Mouse (Mus musculus) neural tube, embryonic 15.5 days (tissue): ENCODE results near the gene Tada3. TPM values are rescaled to one million over a fixed set of nuclear protein-coding genes. Genes with fewer than 3 reads are reported as not detected.

Experiments
- ATAC-seq: fragments of 200-750 bp; cut with Nextera tagmentation; 2 replicates; pipeline ENCODE4 v1.8.0; 2017; ENCODE audit warnings: mild to moderate bottlenecking, moderate TSS enrichment, moderate library complexity; ENCODE audit not compliant: low FRiP score
- H3K27ac ChIP-seq: fragments of 300-500 bp; sonication (generic); replicated peaks from 2 replicates; pipeline ENCODE4 v1.5.1; 2015; ENCODE audit warnings: mild to moderate bottlenecking, inconsistent platforms
- H3K27me3 ChIP-seq: fragments of 300-500 bp; sonication (generic); replicated peaks from 2 replicates; pipeline ENCODE4 v1.6.1; 2015; ENCODE audit warnings: inconsistent platforms
- H3K36me3 ChIP-seq: fragments of 300-500 bp; sonication (generic); 2 replicates; pipeline ENCODE4 v1.6.1; 2015; ENCODE audit warnings: inconsistent platforms
- H3K4me1 ChIP-seq: fragments of 300-500 bp; sonication (generic); 2 replicates; pipeline ENCODE4 v1.6.1; 2015; ENCODE audit warnings: inconsistent platforms
- H3K4me2 ChIP-seq: fragments of 300-500 bp; sonication (generic); 2 replicates; pipeline ENCODE4 v1.6.1; 2015; ENCODE audit warnings: inconsistent platforms, mild to moderate bottlenecking, moderate library complexity
- H3K4me3 ChIP-seq: fragments of 300-500 bp; sonication (generic); replicated peaks from 2 replicates; pipeline ENCODE4 v1.5.1; 2015; ENCODE audit warnings: mild to moderate bottlenecking, inconsistent platforms
- H3K9ac ChIP-seq: fragments of 300-500 bp; sonication (generic); replicated peaks from 2 replicates; pipeline ENCODE4 v1.6.1; 2015; ENCODE audit warnings: mild to moderate bottlenecking, inconsistent platforms
- H3K9me3 ChIP-seq: fragments of 300-500 bp; sonication (generic); replicated peaks from 2 replicates; pipeline ENCODE4 v1.6.1; 2016; ENCODE audit warnings: inconsistent platforms
- WGBS: fragments of 180-500 bp; shearing (Covaris S2); methylation state at CpG from one replicate; pipeline ENCODE4 v1.1.7; 2015; ENCODE audit warnings: mixed read lengths; 5-methylcytosine and 5-hydroxymethylcytosine counted together
- polyA plus RNA-seq: library from polyadenylated mRNA; unstranded; fragments of >200 nt; fragmentation: Nextera tagmentation; extraction: Ambion mirVana; gene quantifications from 2 replicates; pipeline ENCODE4 v1.2.1, GENCODE M21; 2015

Tada3 gene
- 73.4 and 73.9 TPM in 2 replicates for polyA plus RNA-seq

- Histone ChIP-seq H3K36me3 (peaks cover 54% of the 10 kb centered on the region), H3K27me3 (no peaks in the 10 kb centered on the region), H3K4me3 (peak within 1 kb of the TSS; percentile 100), H3K9ac (peak within 1 kb of the TSS; percentile 98), H3K27ac (peak within 1 kb of the TSS; percentile 98), H3K4me1 (peaks cover 31% of the 10 kb centered on the region), H3K9me3 (no peaks in the 10 kb centered on the region), H3K4me2 (peak within 1 kb of the TSS; percentile 72)
- peak; percentile 96 for ATAC-seq
- 1% methylated on average over 61 of the region's 61 CpGs for WGBS
Observed at GRCm38 (mm10) chr6:113377496-113378385, at the start of gene Tada3, which contains the start of gene Arpc4. Tada3 (minus strand) TSS chr6:113377883. Arpc4 (plus strand) TSS chr6:113378115.

GRCm38 (mm10) chr6:113427397-113427796, 49.7 kb upstream of the Tada3 start:
- H3K27ac ChIP-seq, result no peak overlapping the region
- no peak overlapping the region for H3K9ac ChIP-seq
- 66% methylated on average over 3 of the region's 3 CpGs for WGBS
- 0 out of 2 replicates have a peak, but pooled peaks cover 2% of the 10 kb centered on the region for H3K27me3 ChIP-seq
- no peak overlapping the region for H3K4me3 ChIP-seq
- no peaks in the 10 kb centered on the region for H3K9me3 ChIP-seq
- no peaks in the 10 kb centered on the region for H3K36me3 ChIP-seq
- no peaks in the 10 kb centered on the region for H3K4me1 ChIP-seq
- no peak for ATAC-seq
- H3K4me2 ChIP-seq, result no peak overlapping the region

GRCm38 (mm10) chr6:113426696-113427095, 49.0 kb upstream of the Tada3 start:
- 0 out of 2 replicates have a peak, but pooled peaks cover 2% of the 10 kb centered on the region for H3K27me3 ChIP-seq
- no peaks in the 10 kb centered on the region for H3K36me3 ChIP-seq
- 92% methylated on average over 4 of the region's 4 CpGs for WGBS
- H3K27ac ChIP-seq, result no peak overlapping the region
- H3K9ac ChIP-seq, result no peak overlapping the region
- no peak overlapping the region for H3K4me3 ChIP-seq
- no peaks in the 10 kb centered on the region for H3K4me1 ChIP-seq
- no peak overlapping the region for H3K4me2 ChIP-seq
- ATAC-seq, result no peak
- H3K9me3 ChIP-seq, result no peaks in the 10 kb centered on the region

- H3K4me3 ChIP-seq, result no peak overlapping the region
- H3K9ac ChIP-seq, result no peak overlapping the region
- H3K27ac ChIP-seq, result no peak overlapping the region
- peaks cover 5% of the 10 kb centered on the region for H3K4me1 ChIP-seq
- 0 out of 2 replicates have a peak, but pooled peaks cover 2% of the 10 kb centered on the region for H3K27me3 ChIP-seq
- no peaks in the 10 kb centered on the region for H3K9me3 ChIP-seq
- no peaks in the 10 kb centered on the region for H3K36me3 ChIP-seq
- 83% methylated on average over 7 of the region's 7 CpGs for WGBS
- no peak overlapping the region for H3K4me2 ChIP-seq
- no peak for ATAC-seq
Observed at GRCm38 (mm10) chr6:113424187-113424586, 46.5 kb upstream of the Tada3 start.

GRCm38 (mm10) chr6:113423000-113423399, 45.3 kb upstream of the Tada3 start:
- no peak for ATAC-seq
- WGBS, result 84% methylated on average over 4 of the region's 4 CpGs

DNA sequence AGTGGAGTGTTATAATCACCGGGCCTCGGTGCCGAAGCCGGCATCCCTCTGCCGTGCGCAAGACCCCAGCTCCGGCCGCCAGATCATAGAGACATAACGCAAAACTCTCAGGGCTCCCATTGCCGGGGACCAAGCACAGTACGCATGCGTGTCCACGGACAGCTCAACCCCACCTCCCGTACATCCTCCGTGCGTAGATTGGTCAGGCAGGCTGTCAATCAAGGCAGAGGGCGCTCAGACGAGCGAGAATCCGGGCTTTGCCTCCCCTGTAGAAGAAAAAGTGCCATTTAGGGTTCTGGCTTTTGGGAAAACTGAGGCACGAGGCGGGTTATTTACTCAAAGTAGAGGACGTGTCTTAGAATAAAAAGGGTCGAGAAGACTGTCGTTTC, 41.5 kb upstream of the Tada3 start, which contains the start of gene Rpusd3:
TSS of gene Rpusd3 (minus strand) at position 142 of the 389 bp plus-strand sequence.
- peak; percentile 98 for ATAC-seq
- Histone ChIP-seq H3K9me3 (no peaks in the 10 kb centered on the region), H3K27ac (peak within 1 kb of the TSS; percentile 76), H3K4me3 (peak within 1 kb of the TSS; percentile 68), H3K4me1 (peaks cover 26% of the 10 kb centered on the region), H3K36me3 (peaks cover 11% of the 10 kb centered on the region; the same call in 1 of the 2 replicates), H3K27me3 (no peaks in the 10 kb centered on the region), H3K9ac (peak within 1 kb of the TSS; percentile 74), H3K4me2 (peak within 1 kb of the TSS; percentile 96)
- under 1% methylated on average over 25 of the region's 25 CpGs for WGBS

More at GRCm38 (mm10) chr6:113423000-113423399, 45.3 kb upstream of the Tada3 start:
- Histone ChIP-seq H3K4me2 (no peak overlapping the region), H3K27me3 (0 out of 2 replicates have a peak, but pooled peaks cover 2% of the 10 kb centered on the region), H3K4me3 (no peak overlapping the region), H3K36me3 (no peaks in the 10 kb centered on the region), H3K4me1 (peaks cover 12% of the 10 kb centered on the region), H3K27ac (no peak overlapping the region), H3K9me3 (no peaks in the 10 kb centered on the region), H3K9ac (no peak overlapping the region)

DNA sequence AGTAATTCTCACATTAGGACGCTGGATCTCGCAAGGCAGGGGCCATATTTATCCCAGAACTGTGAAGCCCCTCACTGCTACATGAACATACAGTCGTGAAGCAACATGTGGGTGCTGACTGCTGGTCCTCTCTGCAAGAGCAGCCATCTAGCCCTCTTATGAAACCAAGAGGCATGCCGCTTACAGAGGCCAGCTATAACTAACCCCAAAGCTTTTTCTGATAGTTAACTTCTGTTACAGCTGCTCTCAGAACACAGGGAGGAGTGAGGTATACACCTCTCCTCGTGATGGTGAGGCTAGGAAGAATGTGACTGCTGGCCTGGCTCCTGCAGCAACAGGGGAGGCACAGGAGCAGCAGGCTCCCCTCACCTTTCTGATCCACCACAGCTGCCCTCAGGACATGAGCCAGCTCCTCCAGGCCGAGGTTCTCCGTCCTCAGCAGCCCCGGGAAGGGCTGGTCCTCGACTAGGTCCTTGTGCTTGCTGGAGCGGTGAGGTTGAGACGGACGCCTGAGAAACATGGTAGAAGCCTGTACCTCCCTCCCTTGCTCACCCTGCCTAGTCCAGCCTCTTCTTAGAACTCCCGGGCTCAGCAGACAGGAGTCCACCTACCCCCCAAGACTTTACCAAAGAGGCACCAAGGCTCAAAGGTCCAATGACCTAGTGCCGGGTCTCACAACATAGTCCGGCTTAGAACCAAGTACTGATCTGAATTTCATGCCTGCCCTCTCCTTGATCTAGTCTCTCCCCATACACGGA, 40.9 kb upstream of the Tada3 start:
- Histone ChIP-seq H3K9ac (peak overlapping the region; percentile 74), H3K36me3 (peaks cover 11% of the 10 kb centered on the region; the same call in 1 of the 2 replicates), H3K4me3 (peak overlapping the region; percentile 68), H3K4me2 (peak overlapping the region; percentile 96), H3K9me3 (no peaks in the 10 kb centered on the region), H3K27ac (peak overlapping the region; percentile 76), H3K4me1 (peaks cover 26% of the 10 kb centered on the region), H3K27me3 (no peaks in the 10 kb centered on the region)
- WGBS, result 14% methylated on average over 16 of the region's 16 CpGs
- peak; percentile 69 for ATAC-seq

DNA sequence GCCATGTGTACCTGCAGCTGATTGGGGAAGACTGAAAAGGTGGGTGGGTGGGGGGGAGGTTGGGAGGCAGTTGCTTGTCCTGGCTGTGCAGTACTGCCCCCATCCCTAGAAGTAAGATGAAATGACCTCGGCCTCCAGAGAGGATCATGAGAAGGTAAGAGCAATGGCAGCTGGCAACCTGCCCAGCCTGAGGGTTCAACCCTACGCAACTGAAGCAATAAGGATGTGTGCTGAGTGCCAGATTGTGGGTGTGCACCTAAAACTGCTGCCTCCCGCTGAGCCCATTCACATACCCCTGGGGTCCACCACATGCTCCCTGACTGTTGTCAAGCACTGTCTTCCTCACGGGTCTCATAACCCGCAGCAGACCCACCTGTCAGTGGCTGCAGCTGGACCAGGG, 38.7 kb upstream of the Tada3 start:
- peaks cover 26% of the 10 kb centered on the region for H3K4me1 ChIP-seq
- peaks cover 11% of the 10 kb centered on the region; the same call in 1 of the 2 replicates for H3K36me3 ChIP-seq
- H3K9me3 ChIP-seq, result no peaks in the 10 kb centered on the region
- H3K4me3 ChIP-seq, result no peak overlapping the region
- H3K27me3 ChIP-seq, result no peaks in the 10 kb centered on the region
- H3K27ac ChIP-seq, result no peak overlapping the region
- ATAC-seq, result no peak
- H3K9ac ChIP-seq, result no peak overlapping the region
- H3K4me2 ChIP-seq, result no peak overlapping the region
- 68% methylated on average over 5 of the region's 5 CpGs for WGBS

DNA sequence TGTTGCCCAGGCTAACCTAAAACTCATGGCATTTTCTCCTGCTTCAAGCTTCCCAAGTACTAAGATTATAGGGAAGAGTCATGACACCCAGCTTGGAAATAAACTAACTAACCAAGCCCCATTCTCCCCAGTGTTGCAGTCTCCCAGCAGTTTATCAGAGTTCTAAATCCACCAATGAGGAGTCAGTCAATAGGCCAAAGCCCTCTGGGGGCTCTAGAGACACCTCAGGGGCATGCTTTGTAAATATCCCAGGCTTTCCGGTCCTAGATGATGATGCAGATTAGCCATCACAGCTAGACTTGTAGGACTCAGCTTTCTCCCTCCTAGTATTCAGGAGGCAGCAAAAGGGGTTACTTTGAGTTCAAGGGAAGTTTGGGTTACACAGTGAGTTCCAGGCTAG, 32.3 kb upstream of the Tada3 start:
- WGBS, result 69% methylated on average over 1 of the region's 1 CpGs
- Histone ChIP-seq H3K27ac (no peak overlapping the region), H3K36me3 (peaks cover 27% of the 10 kb centered on the region), H3K9me3 (no peaks in the 10 kb centered on the region), H3K4me3 (no peak overlapping the region), H3K4me1 (no peaks in the 10 kb centered on the region), H3K27me3 (no peaks in the 10 kb centered on the region), H3K9ac (no peak overlapping the region), H3K4me2 (no peak overlapping the region)
- no peak for ATAC-seq

GRCm38 (mm10) chr6:113406683-113407082, 29.0 kb upstream of the Tada3 start:
- Histone ChIP-seq H3K9ac (no peak overlapping the region), H3K27me3 (no peaks in the 10 kb centered on the region), H3K4me3 (no peak overlapping the region), H3K36me3 (peaks cover 21% of the 10 kb centered on the region), H3K4me1 (no peaks in the 10 kb centered on the region), H3K4me2 (no peak overlapping the region), H3K27ac (no peak overlapping the region), H3K9me3 (no peaks in the 10 kb centered on the region)
- no peak for ATAC-seq
- 80% methylated on average over 9 of the region's 9 CpGs for WGBS

DNA sequence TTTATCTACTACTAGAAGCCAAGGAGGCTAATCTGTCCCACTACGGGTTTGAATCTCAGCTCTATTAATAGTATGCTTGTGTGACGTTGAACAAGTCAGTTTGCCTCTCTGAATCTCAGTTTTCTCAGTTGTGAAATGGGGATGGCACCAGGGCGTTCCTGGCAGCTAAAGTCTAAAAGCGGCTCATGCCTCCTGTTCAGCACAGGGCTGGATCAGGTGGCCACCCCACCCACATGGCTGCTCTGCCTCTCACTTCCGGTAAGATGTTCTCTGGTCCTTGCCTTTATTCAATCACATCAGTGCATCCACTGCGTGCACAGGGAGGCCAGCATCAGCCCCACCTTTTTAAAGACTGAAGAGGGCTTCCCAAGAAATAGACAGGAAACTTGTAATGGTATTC, 27.8 kb upstream of the Tada3 start:
- Histone ChIP-seq H3K9me3 (no peaks in the 10 kb centered on the region), H3K27ac (no peak overlapping the region), H3K4me2 (no peak overlapping the region), H3K27me3 (no peaks in the 10 kb centered on the region), H3K36me3 (peaks cover 21% of the 10 kb centered on the region), H3K4me3 (no peak overlapping the region), H3K9ac (no peak overlapping the region), H3K4me1 (no peaks in the 10 kb centered on the region)
- no peak for ATAC-seq
- 88% methylated on average over 6 of the region's 6 CpGs for WGBS
